Mouse (Mus musculus): ENCODE measurements around the gene Skint8.
"Not testable (repeated sequence)": the region's sequence is repeated elsewhere in the genome, so short reads cannot be mapped to it uniquely, and the experiment has no call there.

- TF ChIP-seq CTCF (IDR thresholded peaks at IDR 0.05; ENCODE audit: low read depth, low read length); POLR2AphosphoS5 (IDR thresholded peaks at IDR 0.05; ENCODE audit: insufficient replicate concordance, low read depth, low read length); TAL1 (conservative IDR thresholded peaks at IDR 0.05; ENCODE audit: low read depth, low read length); GATA1 (IDR thresholded peaks at IDR 0.05; ENCODE audit: borderline replicate concordance, low read length): not testable (repeated sequence)
Measured at GRCm38 (mm10) chr4:111900491-111900890, 18.7 kb upstream of the Skint8 start.

Measured in G1E (cell line).